Mouse (Mus musculus) granulocyte monocyte progenitor cell, adult 5-6 weeks (primary cell): ENCODE data around the gene Pdcd1. TPM values are rescaled to one million over a fixed set of nuclear protein-coding genes. Genes with fewer than 3 reads are reported as not detected.
"Not testable (repeated sequence)": the region's sequence is repeated elsewhere in the genome, so short reads cannot be mapped to it uniquely, and the experiment has no call there.

Experiments
- ATAC-seq: replicated peaks from 2 replicates; pipeline ENCODE4 v1.8.0; 2016; ENCODE audit warnings: mild to moderate bottlenecking, moderate TSS enrichment, inconsistent platforms; ENCODE audit not compliant: poor library complexity, severe bottlenecking
- total RNA-seq, 2 experiments: library from RNA; stranded (forward) in 1 of 2; stranded (reverse) in 1 of 2; fragments of 200-712, 200-1000 nt in 1 of 2; fragments of >200 nt in 1 of 2; fragmentation: Nextera tagmentation in 1 of 2; gene quantifications; 2 replicates each; pipeline ENCODE4 v1.2.3; 2014 to 2017

The Pdcd1 gene
- total RNA-seq (2014; fragmentation: Nextera tagmentation) (not detected in 2 replicates), total RNA-seq (2017) (not detected in 2 replicates)

GRCm38 (mm10) chr1:94052373-94052772, at the start of gene Pdcd1:
Pdcd1 (minus strand) TSS chr1:94052553.
- ATAC-seq = 0 out of 2 replicates have a peak, but pooled peaks have one; percentile 12

- ATAC-seq = no peak
Measured at GRCm38 (mm10) chr1:94091788-94092187, 39.4 kb upstream of the Pdcd1 start.

- no peak for ATAC-seq
Measured at GRCm38 (mm10) chr1:94086311-94086898, 34.1 kb upstream of the Pdcd1 start.

- no peak for ATAC-seq
Measured at GRCm38 (mm10) chr1:94085324-94086105, 33.2 kb upstream of the Pdcd1 start.

GRCm38 (mm10) chr1:94081761-94082160, 29.4 kb upstream of the Pdcd1 start:
- no peak for ATAC-seq

GRCm38 (mm10) chr1:94081191-94081590, 28.8 kb upstream of the Pdcd1 start:
- no peak for ATAC-seq

DNA sequence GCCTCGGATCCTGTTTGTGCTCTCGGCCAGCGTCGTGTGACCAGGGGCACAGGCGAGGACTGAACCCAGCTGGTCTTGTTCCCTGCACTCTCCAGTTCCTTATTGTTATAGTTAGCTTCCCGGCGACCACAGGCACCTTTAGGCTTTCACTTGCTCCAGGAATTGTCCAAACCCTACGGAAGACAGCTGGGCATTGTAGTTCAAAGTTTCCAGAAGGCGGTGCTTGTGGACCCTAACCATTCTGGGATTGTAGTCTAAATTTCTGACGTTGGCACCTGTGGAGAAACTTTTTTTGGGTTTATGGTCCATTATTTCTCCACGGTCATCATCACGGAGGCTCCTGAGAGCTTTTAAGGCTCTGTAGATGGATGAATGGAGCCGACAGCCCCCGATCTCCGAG, 28.4 kb upstream of the Pdcd1 start:
- no peak for ATAC-seq

DNA sequence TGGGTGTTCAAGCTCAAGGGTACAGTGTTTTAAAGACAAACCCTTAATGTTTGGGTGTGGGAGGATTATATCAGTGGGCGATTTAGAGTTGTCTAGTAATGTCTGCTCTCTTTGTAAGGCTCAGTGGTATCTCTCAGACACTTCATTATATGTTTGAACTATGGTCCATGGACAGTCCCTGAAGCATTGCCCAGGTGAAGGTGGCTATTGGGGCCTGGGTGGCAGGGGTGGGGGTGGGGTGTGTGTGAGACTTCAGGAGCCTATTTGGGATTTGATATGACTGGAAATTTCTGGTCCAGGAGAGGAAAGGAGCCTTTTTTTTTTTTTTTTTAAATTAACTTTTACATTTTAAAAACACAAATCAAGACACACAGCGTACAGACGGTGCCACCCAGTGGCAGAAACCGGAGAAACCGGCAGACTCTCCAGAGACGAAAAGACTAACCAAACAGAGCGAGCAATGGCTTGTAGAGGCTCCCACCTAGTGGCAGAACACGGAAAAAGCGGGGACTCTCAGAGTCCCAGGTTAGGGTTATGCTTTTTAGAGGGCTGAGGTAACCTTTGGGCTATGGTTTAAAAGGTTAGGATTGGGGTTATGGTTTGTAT, 26.6 kb upstream of the Pdcd1 start:
- ATAC-seq = peak; percentile 90

- ATAC-seq = peak; percentile 74
Measured at GRCm38 (mm10) chr1:94078314-94078713, 26.0 kb upstream of the Pdcd1 start.

- ATAC-seq = no peak
Measured at GRCm38 (mm10) chr1:94076702-94077101, 24.3 kb upstream of the Pdcd1 start.

DNA sequence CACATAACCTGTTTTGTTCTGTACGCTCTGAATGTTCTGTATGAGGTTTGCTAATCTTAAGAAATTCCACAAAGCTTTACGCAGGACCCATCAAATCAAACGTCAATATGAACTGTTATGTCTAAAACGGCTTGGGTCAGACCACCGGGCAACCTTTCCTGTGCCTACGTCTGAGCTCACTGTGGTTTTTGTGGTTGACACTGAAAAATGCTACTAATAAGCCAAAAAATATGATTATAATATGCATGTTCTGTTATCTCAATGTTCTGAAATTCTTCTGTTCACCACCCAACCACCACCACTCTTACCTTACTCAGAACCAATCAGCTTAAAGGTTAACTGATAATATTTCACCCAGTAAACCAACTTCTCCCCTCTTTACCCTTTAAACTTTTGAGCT, 22.4 kb upstream of the Pdcd1 start:
- peak; percentile 9 for ATAC-seq

GRCm38 (mm10) chr1:94058281-94058680, 5.9 kb upstream of the Pdcd1 start:
- not testable (repeated sequence) for ATAC-seq

DNA sequence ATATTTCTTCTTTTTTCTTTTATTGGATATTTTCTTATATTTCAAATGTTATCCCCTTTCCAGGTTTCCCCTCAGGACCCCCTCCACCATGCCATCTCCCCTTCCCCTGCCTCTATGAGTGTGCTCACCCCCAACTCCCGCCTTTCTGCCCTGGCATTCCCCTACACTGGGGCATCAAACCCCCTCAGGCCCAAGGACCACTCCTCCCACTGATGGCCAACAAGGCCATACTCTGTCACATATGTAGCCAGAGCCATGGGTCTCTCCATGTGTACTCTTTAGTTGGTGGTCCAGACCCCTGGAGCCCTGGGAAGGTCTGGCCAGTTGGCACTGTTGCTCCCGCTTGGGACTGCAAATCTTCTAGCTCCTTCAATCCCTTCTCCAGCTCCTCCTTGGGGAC, 5.0 kb upstream of the Pdcd1 start:
- no peak for ATAC-seq

DNA sequence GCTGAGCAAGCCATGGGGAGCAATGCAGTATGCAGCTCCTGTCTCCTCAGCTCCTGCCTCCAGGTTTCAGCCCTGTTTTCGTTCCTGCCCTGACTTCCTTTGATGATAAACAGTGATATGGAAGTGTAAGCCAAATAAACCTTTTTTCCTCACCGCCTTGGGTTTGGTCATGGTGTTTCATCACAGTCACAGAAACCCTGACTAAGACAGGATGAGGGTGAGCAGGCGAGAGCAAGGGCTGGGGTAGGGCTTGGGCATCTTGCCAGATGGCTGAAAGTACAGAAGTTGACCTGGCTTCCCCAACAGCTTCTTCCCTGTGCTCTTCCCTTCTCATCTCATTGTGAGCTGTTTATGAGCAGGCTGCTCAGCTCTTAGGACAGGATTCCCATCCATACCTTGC, 3.6 kb upstream of the Pdcd1 start:
- ATAC-seq = peak; percentile 81

DNA sequence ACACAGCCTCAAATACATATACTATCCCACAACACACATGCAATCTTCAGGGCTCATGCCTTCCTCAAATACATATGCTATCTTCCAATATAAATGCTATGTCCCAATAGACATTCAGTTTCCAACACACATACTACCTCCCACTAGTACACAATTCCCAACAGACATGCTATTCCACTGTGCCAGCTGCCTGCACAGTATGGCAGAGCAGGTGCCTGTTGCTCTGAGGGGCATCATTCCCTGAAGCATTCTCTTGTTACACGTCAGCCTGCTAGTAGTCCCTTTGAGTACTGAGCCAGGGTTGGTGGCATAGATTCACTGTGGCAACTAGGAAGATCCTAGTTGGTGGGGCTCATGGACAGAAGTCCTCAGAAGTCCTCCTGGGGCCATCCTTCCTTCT, 2.1 kb upstream of the Pdcd1 start:
- no peak for ATAC-seq

- peak; percentile 72 for ATAC-seq
Measured at GRCm38 (mm10) chr1:94053530-94054216, 1.3 kb upstream of the Pdcd1 start.

- no peak for ATAC-seq
Measured at GRCm38 (mm10) chr1:94051104-94051503, 1.2 kb downstream of the Pdcd1 start.

DNA sequence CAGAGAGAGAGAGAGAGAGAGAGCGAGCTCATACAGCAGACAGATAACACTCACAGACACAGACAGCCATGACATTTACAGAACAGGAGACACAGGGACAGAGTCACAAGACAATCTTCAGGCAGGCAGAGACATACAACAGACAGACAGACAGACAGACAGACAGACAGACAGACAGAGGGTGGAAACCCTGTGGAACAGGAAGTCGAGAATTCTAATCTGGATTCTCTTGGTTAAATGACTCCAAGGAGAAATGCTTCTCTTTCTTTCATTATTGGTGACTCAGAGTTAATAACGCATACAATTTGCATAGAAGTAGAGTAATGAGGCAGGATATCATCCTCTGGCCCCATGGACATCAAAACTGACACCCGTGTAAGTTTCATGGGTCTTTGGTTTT, 5.8 kb downstream of the Pdcd1 start:
- no peak for ATAC-seq

DNA sequence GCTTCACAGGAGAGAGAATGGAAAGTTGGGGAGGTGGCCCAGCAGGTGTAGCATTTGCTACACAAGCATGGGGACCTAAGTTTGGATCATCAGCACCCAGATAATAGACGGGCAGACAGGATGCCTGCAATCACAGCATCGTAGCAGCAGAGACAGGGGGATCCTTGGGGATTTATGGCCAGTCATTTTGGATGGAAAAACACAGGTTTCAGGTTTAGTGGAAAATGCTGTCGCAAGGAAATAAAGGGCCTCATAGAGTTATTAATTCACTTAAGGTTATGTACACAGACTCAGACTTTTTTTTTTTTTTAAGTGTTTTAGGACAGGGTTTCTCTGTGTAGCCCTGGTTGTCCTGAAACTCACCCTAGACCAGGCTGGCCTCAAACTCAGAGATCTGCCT, 6.8 kb downstream of the Pdcd1 start:
- no peak for ATAC-seq

DNA sequence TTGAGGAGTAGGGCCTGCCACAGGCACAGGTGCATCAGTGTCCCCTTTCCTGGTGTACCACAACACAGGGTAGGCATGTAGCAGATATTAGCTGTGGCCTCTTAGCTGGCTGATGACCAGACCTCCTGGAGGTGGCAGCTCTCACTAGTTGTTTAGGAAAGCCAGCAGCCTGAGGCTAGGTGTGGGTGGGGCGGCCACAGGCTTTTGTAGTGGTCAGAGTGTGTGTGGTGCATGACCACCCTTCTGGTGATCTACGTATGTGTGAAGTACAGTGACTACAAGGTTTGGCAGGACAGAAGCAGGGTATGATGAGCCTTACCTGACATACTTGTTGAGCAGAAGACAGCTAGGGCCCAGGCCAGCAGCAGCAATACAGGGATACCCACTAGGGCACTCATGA, 12.0 kb downstream of the Pdcd1 start:
- ATAC-seq = no peak
